Mouse (Mus musculus) WW6 (cell line): ENCODE measurements around the gene Zbtb25.

ENCODE experiments used
- DNase-seq: peaks from one replicate; pipeline ENCODE4 v3.0.0-alpha.2; 2013; ENCODE audit warnings: low read depth, low spot score

Zbtb25 gene

DNA sequence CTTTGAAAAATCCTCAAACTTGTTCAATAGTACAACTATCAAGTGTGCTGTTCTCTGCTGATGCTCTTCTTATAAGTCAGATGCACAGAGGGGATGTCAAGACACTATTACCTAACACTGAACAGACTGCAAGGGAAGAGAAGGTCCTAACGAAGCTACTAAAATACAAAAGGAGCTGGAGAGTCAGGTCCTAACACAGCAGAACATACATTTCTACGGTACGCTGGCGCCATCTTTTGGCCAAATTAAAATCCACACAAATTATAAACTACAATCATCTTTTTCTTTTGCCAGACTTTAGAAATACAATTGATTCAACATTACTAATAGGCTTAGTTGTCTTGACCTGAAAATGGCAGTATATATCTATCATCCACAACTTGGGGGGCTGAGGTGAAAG lies 28.3 kb downstream of the Zbtb25 start:
- no peak for DNase-seq

DNA sequence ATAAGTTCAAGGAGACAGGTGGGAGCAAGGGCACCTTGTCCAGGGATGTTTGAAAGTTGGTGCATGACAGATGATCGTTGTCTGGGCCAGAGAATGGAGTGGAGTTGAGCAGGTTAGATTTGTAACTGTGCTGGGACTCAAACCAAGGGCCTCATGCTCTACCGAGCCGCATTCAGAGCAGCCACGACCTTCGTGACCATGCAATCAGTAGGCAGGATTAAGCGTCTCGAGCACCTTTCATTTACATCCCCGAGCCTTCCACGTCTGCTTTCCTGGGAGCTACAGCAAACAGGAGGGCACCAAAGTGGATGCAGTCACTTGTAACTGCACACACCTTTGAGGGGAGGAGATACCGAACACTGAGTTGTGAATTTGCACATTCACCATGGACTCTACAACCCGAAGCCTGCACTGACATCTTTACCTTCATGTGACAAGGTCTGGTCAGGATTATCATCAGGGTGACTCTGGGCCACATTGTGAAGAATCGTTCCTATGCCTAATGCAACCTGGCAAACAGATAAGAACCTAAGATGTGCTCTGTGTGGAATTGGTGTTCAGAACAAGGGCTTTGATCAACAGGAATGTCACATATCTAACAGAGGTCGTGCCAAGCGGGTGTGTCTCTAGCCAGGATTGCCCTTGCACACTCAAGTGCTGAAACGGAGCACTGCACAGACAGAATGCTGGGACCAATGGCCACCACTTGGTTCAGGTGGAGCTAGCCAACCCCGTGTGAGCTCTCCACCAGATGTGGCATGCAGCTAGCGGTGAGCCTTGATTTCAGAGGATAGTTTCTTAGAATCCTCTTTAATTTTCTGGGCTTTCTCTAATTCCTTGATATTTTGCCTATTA lies 33.1 kb downstream of the Zbtb25 start:
- no peak for DNase-seq

DNA sequence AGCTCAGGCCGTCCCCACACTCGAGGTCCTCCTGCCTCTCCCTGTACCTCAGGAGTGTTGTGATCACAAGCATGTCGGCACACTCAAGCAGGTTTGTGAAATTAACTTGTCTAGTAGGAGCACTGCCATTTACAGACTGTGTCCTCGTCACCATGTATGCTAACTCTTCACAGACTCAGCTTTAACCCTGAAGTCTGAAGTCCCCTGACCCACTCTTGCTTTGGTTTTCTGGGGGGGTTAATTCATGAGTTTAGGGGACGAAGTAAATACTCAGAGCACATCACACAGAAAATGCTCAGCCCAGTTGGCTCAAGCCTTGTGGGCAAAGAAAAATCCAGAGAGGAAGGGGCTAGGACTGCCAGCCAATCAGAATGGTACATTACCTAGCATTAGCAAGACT lies 33.8 kb downstream of the Zbtb25 start:
- no peak for DNase-seq

DNA sequence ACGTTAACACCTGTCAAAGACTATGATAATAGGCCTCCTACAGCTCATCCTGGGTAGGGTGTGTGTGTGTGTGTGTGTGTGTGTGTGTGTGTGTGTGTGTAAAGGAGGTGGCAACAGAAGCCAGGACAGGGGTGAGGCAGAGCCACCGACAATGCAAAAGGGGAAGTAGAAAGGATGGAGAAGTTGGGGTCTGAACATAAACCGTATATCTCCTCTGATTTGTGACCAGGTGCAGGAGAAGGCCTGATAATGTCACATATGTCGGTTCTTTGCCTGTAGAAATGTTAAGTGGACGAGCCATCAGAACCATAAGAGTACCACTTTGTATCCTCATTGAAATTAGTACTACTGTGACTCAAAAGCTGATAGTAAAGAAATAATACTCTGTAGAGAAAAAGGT lies 35.7 kb downstream of the Zbtb25 start:
- no peak for DNase-seq

- no peak for DNase-seq
These were observed 40.6 kb downstream of the Zbtb25 start for GRCm38 (mm10) chr12:76328567-76329354.

GRCm38 (mm10) chr12:76326437-76327220 lies 42.8 kb downstream of the Zbtb25 start:
- no peak for DNase-seq

GRCm38 (mm10) chr12:76324679-76325431 lies 44.5 kb downstream of the Zbtb25 start, which contains the start of gene Akap5:
TSS of gene Akap5 (plus strand) at chr12:76324891.
- peak; percentile 47 for DNase-seq

GRCm38 (mm10) chr12:76318282-76319212 lies 50.9 kb downstream of the Zbtb25 start:
- DNase-seq = no peak

DNA sequence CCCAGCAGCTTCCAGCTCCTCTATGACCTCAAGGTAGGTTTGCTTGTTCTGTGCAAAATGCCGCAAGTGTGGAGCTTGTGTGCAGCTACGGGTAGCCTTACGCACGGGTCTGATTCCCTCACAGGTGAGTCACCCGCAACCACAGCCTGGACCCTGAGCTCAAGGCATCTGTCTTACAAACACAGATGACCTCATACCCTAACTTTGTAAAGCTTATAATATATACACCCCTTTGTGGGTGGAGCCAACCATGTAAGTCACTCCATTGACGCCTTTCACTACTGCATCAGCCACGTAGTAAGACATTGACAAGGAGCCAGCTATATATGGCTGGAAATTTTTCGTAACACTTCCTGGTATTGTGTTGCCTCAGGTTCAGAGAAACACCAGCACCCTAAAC lies 57.5 kb downstream of the Zbtb25 start:
- no peak for DNase-seq

GRCm38 (mm10) chr12:76311227-76311626 lies 58.2 kb downstream of the Zbtb25 start:
- no peak for DNase-seq

DNA sequence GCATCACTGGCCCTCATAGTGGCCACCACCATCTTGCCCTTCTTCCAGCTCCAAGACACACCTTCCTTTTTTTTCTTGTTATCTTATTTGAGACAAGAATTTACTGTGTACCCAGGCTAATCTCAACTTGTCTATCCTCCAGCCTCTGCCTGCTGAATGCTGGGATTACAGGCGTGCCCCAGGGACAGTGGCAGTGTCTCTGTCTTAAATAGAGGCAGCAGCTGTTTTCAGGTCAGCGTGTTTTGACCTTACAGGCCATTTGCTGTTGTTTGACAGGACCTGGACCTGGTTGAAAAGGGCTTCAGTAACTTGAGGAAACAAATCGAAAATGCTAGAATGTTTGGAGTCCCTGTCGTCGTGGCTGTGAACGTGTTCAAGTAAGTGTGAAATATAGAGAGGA lies 58.8 kb downstream of the Zbtb25 start:
- DNase-seq = no peak

DNA sequence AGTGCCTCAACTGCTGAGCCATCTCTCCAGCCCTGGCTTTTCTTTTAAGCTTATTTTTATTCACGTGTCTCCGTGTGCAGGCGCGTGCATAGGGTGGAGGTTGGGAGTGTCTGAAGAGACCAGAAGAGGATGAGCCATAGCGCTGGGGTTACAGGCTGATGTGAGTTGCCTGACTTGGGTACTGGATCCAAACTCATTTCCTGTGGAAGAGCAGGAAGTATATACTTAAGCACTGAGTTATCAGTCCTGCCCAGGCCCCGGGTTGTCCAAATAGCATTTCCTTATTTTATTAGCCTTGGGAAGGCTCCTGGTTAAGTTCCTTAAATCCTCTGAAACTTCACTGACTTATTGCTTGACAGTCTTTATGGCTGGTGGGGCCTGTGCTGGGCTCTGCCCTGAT lies 59.4 kb downstream of the Zbtb25 start:
- DNase-seq = no peak

DNA sequence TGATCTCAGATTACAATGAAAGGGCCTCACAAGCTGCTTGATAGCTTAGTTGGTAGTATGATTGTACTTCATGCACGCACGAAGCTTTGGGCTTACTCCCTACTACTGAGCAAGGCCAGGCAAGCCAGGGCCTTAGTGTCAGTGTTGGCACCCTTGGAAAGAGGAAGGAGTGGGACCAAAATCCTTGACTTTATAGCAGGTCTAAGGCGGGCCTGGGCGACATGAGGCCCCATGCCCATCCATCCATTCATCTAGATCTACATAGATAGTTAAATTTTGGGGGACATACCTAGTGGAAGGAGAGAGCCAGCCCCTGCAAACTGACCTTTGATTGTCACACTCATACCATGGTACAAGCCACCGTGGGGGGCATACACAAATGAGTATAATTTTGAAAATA lies 61.0 kb downstream of the Zbtb25 start:
- DNase-seq = no peak

- no peak for DNase-seq
These were observed 61.4 kb downstream of the Zbtb25 start for GRCm38 (mm10) chr12:76307964-76308363.

GRCm38 (mm10) chr12:76306852-76307561 lies 62.4 kb downstream of the Zbtb25 start:
- no peak for DNase-seq

- DNase-seq = no peak
These were observed 64.3 kb downstream of the Zbtb25 start for GRCm38 (mm10) chr12:76305107-76305506.

DNA sequence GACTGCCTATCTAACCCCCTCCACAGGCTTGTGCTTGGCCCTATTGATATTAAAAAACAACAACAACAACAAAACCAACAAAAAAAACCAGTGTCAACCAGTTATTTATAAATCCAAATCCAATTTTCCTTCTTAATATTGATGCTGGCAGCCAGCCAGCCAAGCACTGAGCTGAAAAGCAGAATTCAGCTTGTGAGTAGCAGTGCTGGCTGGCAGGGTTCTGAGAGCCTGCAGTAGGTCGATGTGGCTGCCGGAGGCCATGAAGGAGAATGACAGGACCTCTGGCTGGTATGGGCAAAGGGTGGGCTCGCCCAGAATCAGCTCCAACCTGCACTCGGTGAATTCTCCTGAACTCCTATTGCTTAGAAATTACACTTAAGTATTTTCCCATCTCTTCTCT lies 65.2 kb downstream of the Zbtb25 start:
- DNase-seq = no peak

- DNase-seq = no peak
These were observed 65.9 kb downstream of the Zbtb25 start for GRCm38 (mm10) chr12:76303474-76303873.

DNA sequence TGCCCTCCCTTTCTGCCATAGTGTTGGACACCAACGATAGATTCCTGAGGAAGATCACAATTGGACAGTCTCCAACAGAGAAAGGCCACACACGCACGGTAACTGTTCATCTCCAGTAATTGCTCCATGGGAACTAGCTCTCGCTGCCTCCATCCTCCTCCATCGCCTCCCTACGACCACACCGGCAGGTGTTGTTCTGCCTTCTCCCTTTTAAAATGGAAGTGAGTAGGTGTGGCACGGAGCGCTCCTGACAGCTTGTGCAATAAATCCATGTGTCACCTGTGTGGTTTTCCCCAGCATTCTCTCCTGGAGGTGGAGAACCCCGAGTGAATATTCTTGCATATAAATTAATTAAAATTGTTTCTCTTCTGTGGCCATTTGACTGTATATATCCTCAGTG lies 69.0 kb downstream of the Zbtb25 start:
- no peak for DNase-seq
